Mouse (Mus musculus) ES-E14 (cell line): ENCODE data around the gene Serpini1.

Source experiments
- CHD2 ChIP-seq: IDR thresholded peaks from 2 replicates; pipeline ENCODE4 v1.6.1; 2014; ENCODE audit warnings: mild to moderate bottlenecking, low read depth, low read length, inconsistent platforms
- HCFC1 ChIP-seq: IDR thresholded peaks from 2 replicates; pipeline ENCODE4 v1.6.1; 2012; ENCODE audit warnings: low read length, inconsistent platforms, borderline replicate concordance; ENCODE audit not compliant: insufficient read depth
- MAFK ChIP-seq: IDR thresholded peaks from 2 replicates; pipeline ENCODE4 v1.6.1; 2014; ENCODE audit warnings: mild to moderate bottlenecking, low read depth, low read length, inconsistent platforms; ENCODE audit not compliant: insufficient read depth
- ZC3H11A ChIP-seq: IDR thresholded peaks from 2 replicates; pipeline ENCODE4 v1.6.1; 2012; ENCODE audit warnings: low read depth, mild to moderate bottlenecking, inconsistent platforms, low read length, borderline replicate concordance
- ZNF384 ChIP-seq: IDR thresholded peaks from 2 replicates; pipeline ENCODE4 v1.6.1; 2012; ENCODE audit warnings: low read depth, low read length, inconsistent platforms

GRCm38 (mm10) chr3:75633221-75633620, 75.9 kb downstream of the Serpini1 start:
- TF ChIP-seq CHD2, result no peak
- no peak for TF ChIP-seq HCFC1
- no peak for TF ChIP-seq ZC3H11A
- no peak for TF ChIP-seq ZNF384
- TF ChIP-seq MAFK, result no peak
